Mouse (Mus musculus): ENCODE measurements around the gene Aldh1l1. TPM values are rescaled to one million over a fixed set of nuclear protein-coding genes. Genes with fewer than 3 reads are reported as not detected.

The Aldh1l1 gene
- total RNA-seq, 2 experiments from 2014 or later, result 43.9 to 52.3 TPM

- DNase-seq (ENCODE audit: low spot score in 2 of 2), result peak; percentile 67
Observed at GRCm38 (mm10) chr6:90470947-90471541, 15.2 kb upstream of the Aldh1l1 start.

DNA sequence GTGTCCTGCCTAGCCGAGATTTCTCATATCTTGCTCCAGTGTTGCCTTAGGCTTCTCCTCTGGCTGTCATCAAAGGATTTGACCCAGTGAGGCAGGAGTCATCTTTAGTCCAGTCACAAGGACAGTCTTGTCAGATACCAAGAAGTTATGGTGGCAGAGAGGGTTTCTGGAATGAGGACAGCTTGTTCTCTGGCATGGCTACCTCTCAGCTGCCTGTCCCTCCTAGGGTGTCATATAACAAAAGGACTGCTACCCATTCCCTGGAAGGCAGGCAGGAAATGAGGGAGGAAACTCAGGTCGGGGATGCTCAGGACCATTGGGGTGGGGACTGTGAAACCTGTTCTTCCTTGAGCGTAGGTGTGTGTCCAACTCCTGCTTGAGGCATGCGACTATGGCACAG lies 14.1 kb upstream of the Aldh1l1 start:
- no peak for DNase-seq (ENCODE audit: low spot score in 2 of 2)

DNA sequence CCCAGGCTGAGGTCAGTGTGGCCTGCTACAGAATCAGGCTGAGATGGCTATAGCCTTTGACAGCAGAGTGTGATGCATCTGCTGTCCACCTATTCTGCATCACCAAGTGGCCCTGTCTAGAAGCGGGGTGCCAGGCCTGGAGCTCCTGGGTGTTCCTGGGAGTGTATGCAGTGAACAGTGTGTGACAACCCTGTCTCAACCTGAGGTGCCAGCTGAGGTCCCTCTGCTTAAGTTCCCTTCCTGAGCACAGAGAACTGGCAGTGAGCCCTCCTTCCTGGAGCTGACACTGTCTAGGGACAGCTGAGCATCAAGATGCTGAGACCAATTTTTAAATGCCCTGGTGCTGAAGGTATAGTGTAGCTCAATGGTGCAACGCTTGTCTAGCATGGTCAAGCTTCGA lies 13.5 kb upstream of the Aldh1l1 start:
- no peak for DNase-seq (ENCODE audit: low spot score in 2 of 2)

- no peak for DNase-seq (ENCODE audit: low spot score in 2 of 2)
Observed at GRCm38 (mm10) chr6:90473630-90474360, 12.4 kb upstream of the Aldh1l1 start.

DNA sequence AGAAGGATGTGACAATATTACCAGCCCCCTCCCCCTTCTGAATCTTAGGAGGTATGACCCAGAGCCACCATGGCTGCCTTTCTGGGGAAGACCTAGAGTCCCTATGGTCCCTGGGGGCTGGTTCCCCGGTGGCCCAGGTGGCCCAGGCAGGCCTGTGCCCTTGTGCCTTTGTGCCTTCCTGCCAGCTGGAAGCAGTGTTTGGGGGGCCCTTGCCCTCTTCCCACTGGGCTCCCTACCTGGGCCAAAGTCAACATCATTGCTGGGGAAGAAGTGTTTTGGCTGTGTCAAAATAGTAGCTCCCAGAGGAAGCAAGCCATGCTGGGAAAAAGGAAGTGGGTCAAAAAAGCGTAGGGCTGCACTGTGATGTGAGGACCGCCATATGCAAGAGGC lies 11.9 kb upstream of the Aldh1l1 start:
- DNase-seq (ENCODE audit: low spot score in 2 of 2), result no peak

GRCm38 (mm10) chr6:90475176-90475853 lies 10.9 kb upstream of the Aldh1l1 start:
- DNase-seq (ENCODE audit: low spot score in 2 of 2), result no peak

DNA sequence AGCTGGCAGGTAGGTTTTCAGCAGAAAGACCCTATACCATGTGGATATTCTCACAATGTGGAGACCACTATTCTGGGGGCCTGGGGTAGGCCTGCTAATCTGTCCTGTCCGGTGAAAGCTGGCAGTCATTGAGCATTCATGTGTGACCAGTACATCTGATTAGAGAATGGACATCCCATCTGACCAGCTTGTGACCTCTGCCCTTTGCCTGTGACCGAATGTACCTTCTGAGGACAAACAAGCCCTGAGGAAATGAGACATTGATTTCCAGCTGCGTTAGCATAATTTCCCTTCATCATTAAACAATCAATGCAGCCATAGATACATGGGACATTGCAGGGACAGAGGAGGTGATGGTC lies 10.4 kb upstream of the Aldh1l1 start:
- DNase-seq (ENCODE audit: low spot score in 2 of 2), result no peak

- peak; percentile 41 to 49 for DNase-seq (ENCODE audit: low spot score in 2 of 2)
Observed at GRCm38 (mm10) chr6:90476941-90477518, 9.2 kb upstream of the Aldh1l1 start.

GRCm38 (mm10) chr6:90484249-90484648 lies 2.0 kb upstream of the Aldh1l1 start:
- no peak for DNase-seq (ENCODE audit: low spot score in 2 of 2)

GRCm38 (mm10) chr6:90484876-90485275 lies 1.4 kb upstream of the Aldh1l1 start:
- no peak for DNase-seq (ENCODE audit: low spot score in 2 of 2)

DNA sequence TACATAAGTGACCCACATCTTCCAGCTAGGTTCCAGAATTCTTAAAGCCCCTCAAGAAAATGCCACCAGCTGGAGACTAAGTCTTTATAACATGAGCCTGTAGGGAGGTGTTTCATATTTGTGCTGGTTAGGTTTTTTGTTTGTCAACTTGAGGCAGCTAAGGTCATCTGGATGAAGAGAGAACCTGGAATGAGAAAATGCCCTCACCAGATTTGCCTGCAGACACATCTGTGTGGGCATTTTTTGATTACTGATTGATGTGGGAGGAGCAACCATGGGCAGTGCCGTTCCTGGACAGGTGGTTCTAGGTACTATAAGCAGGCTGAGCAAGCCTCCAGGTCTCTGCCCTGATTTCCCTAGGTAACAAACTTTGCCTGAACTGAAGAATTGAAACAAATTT lies 1.3 kb downstream of the Aldh1l1 start:
- no peak for DNase-seq (ENCODE audit: low spot score in 2 of 2)

GRCm38 (mm10) chr6:90489532-90489931 lies 3.3 kb downstream of the Aldh1l1 start:
- DNase-seq (ENCODE audit: low spot score in 2 of 2), result no peak

DNA sequence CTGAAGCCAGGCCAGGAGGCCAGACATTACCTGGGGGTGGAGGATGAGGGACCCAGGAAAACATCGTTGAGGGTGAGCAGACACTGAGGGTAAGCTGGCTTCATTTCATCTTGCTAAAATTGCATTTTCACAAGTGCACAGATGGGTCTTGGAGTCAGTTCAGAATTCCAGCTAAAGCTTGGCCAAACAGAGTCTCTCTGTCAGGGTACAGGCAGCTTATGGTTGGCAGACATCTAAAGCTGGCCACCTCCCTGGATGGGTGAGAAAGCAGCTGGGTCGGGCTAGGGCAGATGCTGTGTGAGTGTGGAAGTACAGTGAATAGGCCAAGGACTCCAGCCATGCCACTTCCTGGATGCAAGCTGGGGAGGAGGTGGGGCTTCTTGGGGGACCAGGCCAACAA lies 4.7 kb downstream of the Aldh1l1 start:
- peak; percentile 49 to 52 for DNase-seq (ENCODE audit: low spot score in 2 of 2)

DNA sequence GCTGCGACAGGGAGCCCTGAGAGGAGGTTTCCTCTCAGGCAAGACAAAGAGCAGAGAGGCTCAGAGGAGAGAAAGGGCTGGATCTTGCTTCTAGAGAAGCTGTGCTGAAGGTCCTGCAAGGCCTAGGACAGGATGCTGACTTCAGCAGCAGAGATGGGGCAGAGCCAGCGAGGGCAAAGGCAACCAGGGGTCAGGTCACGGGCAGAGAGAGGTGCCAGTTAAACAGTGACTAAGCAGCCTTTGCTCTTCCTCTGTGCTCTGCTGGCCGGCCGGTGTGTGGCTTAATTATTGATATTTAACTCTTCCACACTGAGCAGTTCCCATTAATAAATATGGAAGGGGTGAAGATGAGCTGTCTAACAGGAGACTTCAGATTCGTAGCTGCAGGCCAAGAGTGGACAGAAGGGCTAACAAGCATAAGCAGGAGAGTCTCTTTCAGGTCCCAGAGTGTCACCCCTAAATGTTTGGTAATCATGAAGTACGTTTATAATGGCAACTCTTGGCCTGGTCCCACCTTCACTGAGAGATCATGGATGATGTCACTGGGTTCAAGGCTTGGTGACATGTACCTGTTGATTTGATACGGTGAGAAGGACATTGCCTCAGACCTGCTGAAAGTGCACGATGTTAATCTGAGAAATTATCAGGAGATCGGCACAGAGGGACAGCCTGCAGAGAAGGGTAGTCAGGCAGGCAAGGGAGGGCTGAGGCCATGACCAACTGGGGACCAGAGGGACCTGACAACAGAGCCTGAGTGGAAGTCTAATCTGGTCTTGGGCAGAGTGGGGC lies 5.9 kb downstream of the Aldh1l1 start:
- DNase-seq (ENCODE audit: low spot score in 2 of 2), result no peak

- DNase-seq (ENCODE audit: low spot score in 2 of 2), result no peak
Observed at GRCm38 (mm10) chr6:90494155-90494554, 7.9 kb downstream of the Aldh1l1 start.

DNA sequence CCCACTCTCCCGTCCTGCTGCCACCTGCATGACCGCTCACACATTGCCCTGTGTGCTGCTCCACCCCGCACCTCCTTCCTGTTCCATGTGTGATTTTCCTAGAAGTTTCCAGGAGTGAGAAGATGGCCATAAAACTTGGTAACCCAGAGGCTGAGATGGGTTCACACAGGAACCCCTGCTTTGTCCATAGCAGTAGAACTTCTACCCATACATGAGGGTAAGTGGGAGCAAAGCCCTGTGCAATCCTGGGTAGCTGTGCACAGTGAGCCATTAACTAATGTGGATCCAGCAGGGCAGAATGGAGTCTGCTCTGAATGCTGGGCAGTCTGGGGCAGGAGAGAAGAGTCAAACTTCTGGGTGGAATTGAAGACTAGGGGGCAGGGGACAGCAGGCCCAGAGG lies 8.3 kb downstream of the Aldh1l1 start:
- no peak for DNase-seq (ENCODE audit: low spot score in 2 of 2)

DNA sequence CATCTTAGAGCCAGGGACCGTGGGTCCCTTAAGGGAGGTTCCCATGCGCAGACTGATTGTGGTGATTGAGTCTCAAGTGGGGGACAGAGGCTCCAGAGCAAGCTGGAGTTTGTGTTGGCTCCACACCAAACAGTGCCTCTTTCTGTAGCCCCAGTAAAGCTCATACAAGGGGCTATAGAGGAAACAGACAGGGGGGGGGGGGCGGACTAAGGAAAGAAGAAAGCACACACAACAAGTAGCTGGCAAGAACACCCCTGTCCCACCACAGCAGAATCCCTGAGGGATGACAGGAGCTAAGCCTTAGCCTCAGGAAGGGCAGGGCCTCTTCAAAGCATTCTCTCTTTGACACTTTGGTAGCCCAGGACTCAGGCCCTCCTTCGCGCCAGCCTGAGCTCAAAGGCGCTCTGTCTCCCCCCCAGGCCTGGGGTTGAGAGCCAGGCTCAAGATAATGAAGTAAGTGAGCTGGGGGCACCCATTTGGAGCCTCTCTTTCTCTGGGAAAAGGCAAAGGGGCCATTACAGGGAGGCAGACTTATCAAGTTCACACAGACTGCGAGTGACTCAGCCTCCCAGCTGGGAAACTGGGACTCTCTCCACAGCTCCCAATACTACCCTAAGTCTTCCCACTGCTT lies 9.2 kb downstream of the Aldh1l1 start:
- peak in 1 of 2 experiments; percentile 47 for DNase-seq (ENCODE audit: low spot score in 2 of 2)

- no peak for DNase-seq (ENCODE audit: low spot score in 2 of 2)
Observed at GRCm38 (mm10) chr6:90496217-90496616, 10.0 kb downstream of the Aldh1l1 start.

GRCm38 (mm10) chr6:90499509-90499908 lies 13.3 kb downstream of the Aldh1l1 start:
- no peak for DNase-seq (ENCODE audit: low spot score in 2 of 2)

DNA sequence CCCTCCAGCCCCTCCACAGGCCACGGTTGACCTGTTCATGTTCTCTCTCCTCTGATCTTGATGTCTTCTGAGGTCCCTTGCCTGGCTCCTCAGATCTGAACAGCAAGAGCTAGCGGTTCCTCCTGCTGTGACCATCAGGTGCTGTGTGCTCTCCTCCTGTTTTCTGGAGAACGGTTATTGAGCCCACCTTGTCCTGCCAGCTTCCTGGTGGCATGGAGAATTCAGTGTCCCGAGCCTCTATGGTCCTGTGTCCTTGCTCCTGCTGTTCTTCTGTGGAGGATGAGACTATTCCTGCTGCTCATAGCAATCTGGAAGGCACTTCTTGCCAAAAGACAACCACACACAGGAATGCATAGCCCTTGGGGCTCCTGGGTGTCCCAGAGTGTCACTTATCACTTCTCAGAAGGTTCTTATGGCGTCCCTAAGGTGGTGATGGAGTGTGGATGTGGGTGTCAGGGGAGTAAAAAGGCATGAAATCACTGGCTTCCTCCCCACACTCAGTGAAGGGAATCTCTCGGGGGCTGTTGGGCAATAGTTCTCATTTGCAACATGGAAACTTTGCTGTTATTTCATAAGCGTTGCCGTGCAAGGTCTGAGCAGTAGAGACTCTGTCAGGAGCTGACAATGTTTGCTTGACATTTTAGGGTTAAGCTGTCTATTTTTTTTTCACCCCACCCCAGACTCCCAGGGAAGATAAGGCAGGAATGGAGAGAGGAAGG lies 15.2 kb downstream of the Aldh1l1 start:
- no peak for DNase-seq (ENCODE audit: low spot score in 2 of 2)

Data from layer of hippocampus, postnatal 10 days (tissue).